Mouse (Mus musculus) bone marrow, adult 2 months (tissue): ENCODE results near the gene Tmcc2.

Source experiments
- CTCF ChIP-seq: fragments of 200-500 bp; IDR thresholded peaks from 2 replicates; pipeline ENCODE4 v1.5.1; 2011; ENCODE audit warnings: low read length, control low read depth; ENCODE audit not compliant: control insufficient read depth, insufficient read depth
- POLR2A ChIP-seq: fragments of 200-500 bp; IDR thresholded peaks from 2 replicates; pipeline ENCODE4 v1.6.1; 2011; ENCODE audit warnings: low read depth, mild to moderate bottlenecking, control low read depth, low read length, borderline replicate concordance; ENCODE audit not compliant: control insufficient read depth

DNA sequence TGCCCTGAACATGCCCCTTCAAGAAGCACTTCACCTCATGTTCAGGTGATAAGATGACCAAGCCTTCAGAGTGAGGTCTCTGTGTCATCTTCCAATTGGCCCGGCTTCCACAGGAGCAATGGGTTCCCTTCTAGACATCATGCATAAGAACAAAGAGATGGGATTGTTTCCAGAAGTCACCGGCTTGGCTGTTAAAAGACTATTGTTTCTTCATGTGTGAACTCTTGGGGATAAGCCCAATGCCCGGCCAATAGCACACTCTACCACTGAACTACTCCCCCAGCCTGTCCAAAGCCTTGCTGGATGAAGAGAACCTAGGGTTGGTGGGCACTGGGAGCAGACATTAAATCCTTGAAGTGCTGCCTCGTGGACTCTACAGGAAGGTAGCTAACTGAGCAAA, 45.6 kb downstream of the Tmcc2 start:
- no peak for TF ChIP-seq POLR2A
- TF ChIP-seq CTCF = no peak
